Mouse (Mus musculus): Measurements from ENCODE around the gene Fsd1. TPM values are rescaled to one million over a fixed set of nuclear protein-coding genes. Genes with fewer than 3 reads are reported as not detected.

Gene Fsd1
- total and polyA plus RNA-seq, 3 experiments, result 0.21 TPM; not detected in 2

DNA sequence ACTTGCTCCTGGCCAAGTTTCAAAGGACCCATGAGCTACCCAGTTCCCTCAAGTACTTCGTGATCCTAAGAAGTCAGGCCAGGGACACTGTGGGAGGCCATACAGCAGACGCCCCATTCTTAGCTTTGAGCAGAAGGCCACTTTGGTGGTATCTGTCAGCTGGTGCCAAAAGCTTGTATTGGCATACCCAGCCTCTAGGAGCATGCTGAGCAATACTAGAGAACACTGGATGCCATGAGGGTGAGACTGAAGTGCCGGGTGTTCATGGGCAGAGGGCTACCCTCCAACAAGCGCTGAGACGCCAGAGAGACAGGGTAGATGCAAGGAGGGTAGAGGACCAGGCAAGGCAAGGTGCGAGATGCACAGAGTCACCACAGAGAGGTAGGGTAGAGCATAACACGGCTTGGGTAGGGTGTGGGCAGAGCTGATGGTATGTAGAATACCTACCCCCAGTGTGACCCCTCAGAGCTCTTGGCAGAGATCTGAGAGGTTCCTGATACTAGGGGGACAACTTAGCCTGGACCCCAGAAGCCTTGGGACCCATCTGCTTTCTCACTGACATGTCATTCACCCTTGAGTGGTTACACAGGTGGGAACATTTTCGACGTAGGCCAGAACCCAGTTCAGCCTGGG is 44.0 kb downstream of the Fsd1 start:
- H3K4me2 ChIP-seq (ENCODE audit: insufficient read depth, low read depth, poor library complexity, severe bottlenecking), result no peak overlapping the region
- H3K27me3 ChIP-seq (replicated peaks), result no peaks in the 10 kb centered on the region
- TF ChIP-seq HCFC1 (IDR thresholded peaks at IDR 0.05; ENCODE audit: low read depth, low read length), result no peak
- no peak for TF ChIP-seq E2F4 (IDR thresholded peaks at IDR 0.05; ENCODE audit: insufficient replicate concordance, low read depth, low read length)
- TF ChIP-seq ELF1 (IDR thresholded peaks at IDR 0.05; ENCODE audit: low read depth, low read length), result no peak
- no peak for TF ChIP-seq RAD21 (IDR thresholded peaks at IDR 0.05; ENCODE audit: low read depth, low read length)
- TF ChIP-seq CHD2 (IDR thresholded peaks at IDR 0.05; ENCODE audit: low read length), result no peak
- TF ChIP-seq ZC3H11A (IDR thresholded peaks at IDR 0.05; ENCODE audit: low read depth, low read length), result no peak
- no peak for TF ChIP-seq CHD1 (IDR thresholded peaks at IDR 0.05; ENCODE audit: low read depth, low read length)
- no peak for TF ChIP-seq MAX (IDR thresholded peaks at IDR 0.05; ENCODE audit: low read length)
- TF ChIP-seq MAFK (IDR thresholded peaks at IDR 0.05; ENCODE audit: insufficient replicate concordance, low read length), result no peak
- no peak for TF ChIP-seq USF1 (IDR thresholded peaks at IDR 0.05; ENCODE audit: low read depth, low read length)
- no peak for TF ChIP-seq BHLHE40 (IDR thresholded peaks at IDR 0.05; ENCODE audit: low read depth, low read length)
- no peak for TF ChIP-seq SIN3A (IDR thresholded peaks at IDR 0.05; ENCODE audit: low read length)
- H3K9me3 ChIP-seq (replicated peaks; ENCODE audit: low read length), result no peaks in the 10 kb centered on the region
- peaks cover 79% of the 10 kb centered on the region for H3K79me2 ChIP-seq (replicated peaks; ENCODE audit: control insufficient read depth, extremely low read depth, insufficient read depth, poor library complexity, severe bottlenecking)
- H3K27ac ChIP-seq (ENCODE audit: insufficient read depth, low read depth), result no peak overlapping the region
- H3K4me3 ChIP-seq (replicated peaks in 1 of 3; ENCODE audit: low read depth in 2 of 3, low read length in 2 of 3, poor library complexity in 1 of 3), result no peak overlapping the region
- no peak for DNase-seq (ENCODE audit: extremely low read depth)
- no peak overlapping the region for H3K9ac ChIP-seq (ENCODE audit: insufficient read depth, low read depth)
- dilution Hi-C loops (cut with MboI; ENCODE audit: extremely low pct_ligation_motif_present, extremely low pct_unique_long_range_greater_than_20kb, low sequenced_read_pairs), result no loop called here
- H3K4me1 ChIP-seq (ENCODE audit: control insufficient read depth in 1 of 2, insufficient read depth in 2 of 2), result peaks cover 25 to 93% of the 10 kb centered on the region in 2 experiments
- peaks cover 35 to 82% of the 10 kb centered on the region in 2 experiments for H3K36me3 ChIP-seq (replicated peaks in 1 of 2; ENCODE audit: control insufficient read depth in 1 of 2, insufficient read depth in 1 of 2, low read length in 1 of 2)
- in situ Hi-C loops (cut with MboI; ENCODE audit: low pct_ligation_motif_present, low pct_unique_long_range_greater_than_20kb, low sequenced_read_pairs), result no loop called here

DNA sequence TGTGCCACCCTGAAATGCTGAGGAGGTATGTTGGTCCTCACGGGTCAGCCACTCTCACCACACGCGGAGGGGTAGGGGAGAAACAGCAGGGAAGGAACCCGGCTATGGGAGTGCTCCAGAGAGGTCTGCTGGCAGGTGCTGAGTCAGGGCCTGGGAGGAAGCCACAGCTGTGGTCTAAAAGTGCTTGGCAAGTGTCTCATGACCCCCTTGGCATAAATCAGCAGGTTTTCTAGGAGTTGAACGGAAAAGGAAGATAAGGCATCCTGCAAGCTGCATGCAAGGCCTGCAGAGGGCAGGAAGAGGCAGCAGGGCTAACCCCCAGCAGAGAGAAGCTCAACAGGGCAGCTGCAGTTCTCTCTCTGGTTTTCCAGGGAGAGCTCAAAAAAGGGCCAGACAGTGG is 44.6 kb downstream of the Fsd1 start:
- dilution Hi-C loops (cut with MboI; ENCODE audit: extremely low pct_ligation_motif_present, extremely low pct_unique_long_range_greater_than_20kb, low sequenced_read_pairs), result no loop called here
- Histone ChIP-seq H3K36me3 (replicated peaks in 1 of 2; ENCODE audit: control insufficient read depth in 1 of 2, insufficient read depth in 1 of 2, low read length in 1 of 2) (peaks cover 35 to 79% of the 10 kb centered on the region in 2 experiments), H3K4me3 (replicated peaks in 1 of 3; ENCODE audit: low read depth in 2 of 3, low read length in 2 of 3, poor library complexity in 1 of 3) (no peak overlapping the region), H3K27ac (ENCODE audit: insufficient read depth, low read depth) (no peak overlapping the region), H3K4me1 (ENCODE audit: control insufficient read depth in 1 of 2, insufficient read depth in 2 of 2) (peaks cover 25 to 89% of the 10 kb centered on the region in 2 experiments), H3K9me3 (replicated peaks; ENCODE audit: low read length) (no peaks in the 10 kb centered on the region), H3K79me2 (replicated peaks; ENCODE audit: control insufficient read depth, extremely low read depth, insufficient read depth, poor library complexity, severe bottlenecking) (peaks cover 80% of the 10 kb centered on the region), H3K9ac (ENCODE audit: insufficient read depth, low read depth) (no peak overlapping the region), H3K4me2 (ENCODE audit: insufficient read depth, low read depth, poor library complexity, severe bottlenecking) (no peak overlapping the region), H3K27me3 (replicated peaks) (no peaks in the 10 kb centered on the region)
- TF ChIP-seq ZNF384 (IDR thresholded peaks at IDR 0.05; ENCODE audit: low read depth, low read length), result no peak
- no peak for TF ChIP-seq JUND (conservative IDR thresholded peaks at IDR 0.05; ENCODE audit: low read depth, low read length)
- DNase-seq (ENCODE audit: extremely low read depth), result no peak
- in situ Hi-C loops (cut with MboI; ENCODE audit: low pct_ligation_motif_present, low pct_unique_long_range_greater_than_20kb, low sequenced_read_pairs), result no loop called here

All from CH12.LX (cell line).